Mouse (Mus musculus) megakaryocyte, embryonic 14.5 days (primary cell): Measurements from ENCODE around the gene Myom1.

Experiments used
- FLI1 ChIP-seq: IDR thresholded peaks from 2 replicates; pipeline ENCODE4 v1.6.1; 2012; ENCODE audit warnings: low read length, inconsistent platforms, mixed read lengths
- GATA1 ChIP-seq: IDR thresholded peaks from 3 replicates; pipeline ENCODE4 v1.6.1; 2012; ENCODE audit warnings: mixed read lengths, low read length, inconsistent platforms, borderline replicate concordance

DNA sequence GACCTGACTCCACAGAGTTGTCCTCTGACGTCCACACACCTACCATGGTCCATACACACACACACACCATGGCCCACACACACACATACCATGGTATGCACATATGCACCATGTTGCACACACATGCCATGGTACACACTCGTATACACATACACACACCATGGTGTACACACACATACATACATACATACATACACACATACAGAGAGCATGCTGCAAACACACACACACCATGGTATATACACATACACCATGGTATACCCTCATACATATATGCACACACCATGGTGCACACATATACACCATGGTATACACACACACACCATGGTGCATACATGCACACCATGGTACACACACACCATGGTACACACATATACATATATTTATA, 134.9 kb downstream of the Myom1 start:
- no peak for TF ChIP-seq GATA1
- no peak for TF ChIP-seq FLI1
